In the genomic region with DNA sequence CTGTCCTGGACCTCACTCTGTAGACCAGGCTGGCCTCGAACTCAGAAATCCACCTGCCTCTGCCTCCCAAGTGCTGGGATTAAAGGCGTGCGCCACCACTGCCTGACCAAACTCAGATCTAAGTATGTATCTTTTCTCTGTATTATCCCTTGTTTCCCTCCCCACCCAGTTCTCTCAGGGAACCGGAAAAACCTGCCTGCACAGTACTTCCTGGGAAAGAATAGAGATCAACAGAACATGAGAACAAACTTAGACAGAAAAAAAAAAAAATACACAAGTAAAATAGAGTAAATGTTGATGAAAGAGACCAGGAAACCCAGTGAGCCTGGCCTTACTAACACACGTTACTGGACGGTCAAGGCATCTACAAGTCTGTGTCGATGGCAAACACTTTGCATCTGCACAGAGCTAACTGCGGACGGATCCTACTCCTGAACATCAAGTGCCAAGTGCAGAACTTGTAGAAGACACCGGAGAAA, we compare ENCODE assay signal across 9 mouse cellular contexts. TPM values are rescaled to one million over a fixed set of nuclear protein-coding genes. Genes with fewer than 3 reads are reported as not detected.
DNase-seq lines count a peak whose midpoint lies in the region; ATAC-seq and TF ChIP-seq lines count a peak whose summit lies in the region.
"Not testable (repeated sequence)": the region's sequence is repeated elsewhere in the genome, so short reads cannot be mapped to it uniquely, and the experiment has no call there.
"Had no signal": no experiment of that assay in that cellular context is flagged by ENCODE, and none has a peak within 500 bp of the region (broad histone marks: within the 10 kb centered on the region; RNA-seq: fewer than 3 reads in every experiment).

No protein-coding gene starts in this region.

- TF ChIP-seq POLR2A in cortical plate, adult 2 months (IDR thresholded peaks at IDR 0.05; ENCODE audit: extremely low read depth, insufficient read depth, low read length) = not testable (repeated sequence)

- H3K4me3 ChIP-seq in C2C12 (ENCODE audit: insufficient read depth, poor library complexity, severe bottlenecking) (peak overlapping the region; percentile 39), macrophage (ENCODE audit: inconsistent target) (peak overlapping the region; percentile 54)
- H3K4me3 ChIP-seq in cortical plate, adult 2 months (ENCODE audit: insufficient read depth, low read length) = peak overlapping the region; percentile 62
- peak overlapping the region; percentile 38 for H3K4me3 ChIP-seq in forebrain, embryonic 14.5 days (ENCODE audit: low read depth, low read length)
- peak overlapping the region; percentile 47 for H3K4me3 ChIP-seq in heart, postnatal 0 days (ENCODE audit: low read depth, low read length)
- peak overlapping the region; percentile 35 for H3K4me3 ChIP-seq in kidney, embryonic 14.5 days (ENCODE audit: low read length)
- peak overlapping the region; percentile 66 for H3K4me3 ChIP-seq in liver, embryonic 12.5 days
- H3K4me3 ChIP-seq in neural tube, embryonic 13.5 days = peak overlapping the region; percentile 48

- not testable (repeated sequence) for H3K79me2 ChIP-seq in C2C12 (ENCODE audit: control insufficient read depth, insufficient read depth); macrophage (ENCODE audit: inconsistent target)

- H3K27me3 ChIP-seq in C2C12 (ENCODE audit: control insufficient read depth, insufficient read depth, insufficient read length); forebrain, embryonic 14.5 days (replicated peaks; ENCODE audit: control insufficient read depth, insufficient read depth, low read length); heart, postnatal 0 days (ENCODE audit: control insufficient read depth, insufficient read depth, low read length); kidney, embryonic 14.5 days (ENCODE audit: control insufficient read depth, insufficient read depth, low read length); liver, embryonic 12.5 days (replicated peaks); neural tube, embryonic 13.5 days: not testable (repeated sequence)

- ATAC-seq in forebrain, embryonic 14.5 days; heart, postnatal 0 days (ENCODE audit: insufficient read depth, low read depth); kidney, embryonic 14.5 days (ENCODE audit: low FRiP score, low TSS enrichment); liver, embryonic 12.5 days; neural tube, embryonic 13.5 days (ENCODE audit: low read depth): not testable (repeated sequence)

- H3K36me3 ChIP-seq in C2C12 (ENCODE audit: control insufficient read depth, insufficient read depth); forebrain, embryonic 14.5 days (ENCODE audit: control insufficient read depth, insufficient read depth, low read length); kidney, embryonic 14.5 days (ENCODE audit: control insufficient read depth, insufficient read depth, low read length): not testable (repeated sequence)
- peaks cover 13% of the 10 kb centered on the region; the same call in 1 of the 2 replicates for H3K36me3 ChIP-seq in heart, postnatal 0 days (replicated peaks; ENCODE audit: control insufficient read depth, insufficient read depth, low read length)
- peaks cover 20% of the 10 kb centered on the region for H3K36me3 ChIP-seq in liver, embryonic 12.5 days
- peaks cover 22% of the 10 kb centered on the region for H3K36me3 ChIP-seq in macrophage (ENCODE audit: inconsistent target)
- H3K36me3 ChIP-seq in neural tube, embryonic 13.5 days = peaks cover 12% of the 10 kb centered on the region

- 37% methylated on average over 10 of the region's 10 CpGs for WGBS in forebrain, embryonic 14.5 days
- WGBS in heart, postnatal 0 days = 20% methylated on average over 10 of the region's 10 CpGs
- 39% methylated on average over 10 of the region's 10 CpGs for WGBS in kidney, embryonic 14.5 days
- WGBS in liver, embryonic 12.5 days (ENCODE audit: insufficient replicate concordance) = 33% methylated on average over 10 of the region's 10 CpGs
- 57% methylated on average over 6 of the region's 10 CpGs for WGBS in macrophage (ENCODE audit: missing documents)
- WGBS in neural tube, embryonic 13.5 days = 37% methylated on average over 10 of the region's 10 CpGs

- not testable (repeated sequence) for DNase-seq in forebrain, embryonic 14.5 days (ENCODE audit: low spot score); heart, postnatal 0 days (ENCODE audit: low spot score)

- not testable (repeated sequence) for H3K9me3 ChIP-seq in forebrain, embryonic 14.5 days (replicated peaks; ENCODE audit: control insufficient read depth, low read length); heart, postnatal 0 days (replicated peaks; ENCODE audit: control insufficient read depth, low read length); kidney, embryonic 14.5 days (ENCODE audit: control insufficient read depth, low read length); liver, embryonic 12.5 days (replicated peaks); neural tube, embryonic 13.5 days

- H3K4me1 ChIP-seq in cortical plate, adult 2 months (ENCODE audit: control insufficient read depth, insufficient read depth, low read length); forebrain, embryonic 14.5 days (ENCODE audit: control insufficient read depth, insufficient read depth, low read length); heart, postnatal 0 days (ENCODE audit: control insufficient read depth, insufficient read depth); kidney, embryonic 14.5 days (ENCODE audit: control insufficient read depth, insufficient read depth, low read length): not testable (repeated sequence)
- peaks cover 14% of the 10 kb centered on the region for H3K4me1 ChIP-seq in liver, embryonic 12.5 days
- peaks cover 11% of the 10 kb centered on the region; the same call in 1 of the 2 replicates for H3K4me1 ChIP-seq in neural tube, embryonic 13.5 days (replicated peaks)

- not testable (repeated sequence) for H3ac ChIP-seq in C2C12 (ENCODE audit: control insufficient read depth, insufficient read length, low read depth)

- H3K79me3 ChIP-seq in C2C12 (ENCODE audit: low read depth) = not testable (repeated sequence)

- peak overlapping the region; percentile 68 for H3K4me2 ChIP-seq in forebrain, embryonic 14.5 days (ENCODE audit: low read length)
- peak overlapping the region; percentile 72 for H3K4me2 ChIP-seq in heart, postnatal 0 days (ENCODE audit: low read depth, low read length)
- peak overlapping the region; percentile 55 for H3K4me2 ChIP-seq in kidney, embryonic 14.5 days (replicated peaks; ENCODE audit: low read depth, low read length)
- H3K4me2 ChIP-seq in liver, embryonic 12.5 days = peak overlapping the region; percentile 86
- peak overlapping the region; percentile 74 for H3K4me2 ChIP-seq in neural tube, embryonic 13.5 days

- not testable (repeated sequence) for TF ChIP-seq CTCF in C2C12 (IDR thresholded peaks at IDR 0.05; ENCODE audit: control insufficient read depth, insufficient read depth, insufficient read length); cortical plate, adult 2 months (IDR thresholded peaks at IDR 0.05; ENCODE audit: extremely low read depth, insufficient read depth, low read length); heart, postnatal 0 days (IDR thresholded peaks at IDR 0.05; ENCODE audit: low read depth)

- peak overlapping the region; percentile 66 for H3K27ac ChIP-seq in cortical plate, adult 2 months (ENCODE audit: insufficient read depth, low read length)
- H3K27ac ChIP-seq in forebrain, embryonic 14.5 days (ENCODE audit: low read depth, low read length) = peak overlapping the region; percentile 60; the same call in 1 of the 2 replicates
- peak overlapping the region; percentile 97 for H3K27ac ChIP-seq in heart, postnatal 0 days (ENCODE audit: low read depth)
- H3K27ac ChIP-seq in kidney, embryonic 14.5 days (ENCODE audit: low read depth, low read length) = peak overlapping the region; percentile 83
- H3K27ac ChIP-seq in liver, embryonic 12.5 days = peak overlapping the region; percentile 95
- H3K27ac ChIP-seq in macrophage = peak overlapping the region; percentile 29
- H3K27ac ChIP-seq in neural tube, embryonic 13.5 days (replicated peaks) = peak overlapping the region; percentile 94

- H3K9ac ChIP-seq in forebrain, embryonic 14.5 days (ENCODE audit: low read length) = peak overlapping the region; percentile 62
- H3K9ac ChIP-seq in heart, postnatal 0 days (replicated peaks; ENCODE audit: low read depth, low read length) = peak overlapping the region; percentile 61
- peak overlapping the region; percentile 57; the same call in 1 of the 2 replicates for H3K9ac ChIP-seq in kidney, embryonic 14.5 days (ENCODE audit: low read depth, low read length)
- H3K9ac ChIP-seq in liver, embryonic 12.5 days = peak overlapping the region; percentile 80
- H3K9ac ChIP-seq in neural tube, embryonic 13.5 days = peak overlapping the region; percentile 75

- TF ChIP-seq EP300 in heart, postnatal 0 days (IDR thresholded peaks at IDR 0.05; ENCODE audit: low read depth) = 0 out of 2 replicates have a peak, but pooled peaks have one; percentile 15

RNA-seq across cellular contexts. Expression of gene Zfp119b, which starts 4.9 kb away (rescaled TPM):
- polyA plus RNA-seq in C2C12 (2012; fragmentation: generic; extraction: Trizol) = 0.68 TPM
- polyA plus RNA-seq in cortical plate, adult 2 months (2012; rRNA removed) = 2.5 and 3.2 TPM in 2 replicates
- 9.8 and 10.3 TPM in 2 replicates for polyA plus RNA-seq in forebrain, embryonic 14.5 days (2014; fragmentation: Nextera tagmentation; extraction: Ambion mirVana)
- 2.9 and 3.8 TPM in 2 replicates for total RNA-seq in heart, postnatal 0 days (2014; rRNA removed; ENCODE audit: low replicate concordance)
- polyA plus RNA-seq in heart, postnatal 0 days (2015; fragmentation: Nextera tagmentation; extraction: Ambion mirVana) = 5.6 and 6.8 TPM in 2 replicates
- polyA plus RNA-seq in kidney, embryonic 14.5 days (2014; fragmentation: Nextera tagmentation; extraction: Ambion mirVana) = 6.8 and 6.9 TPM in 2 replicates
- 1.8 and 2.5 TPM in 2 replicates for polyA plus RNA-seq in liver, embryonic 12.5 days (2016; fragmentation: Nextera tagmentation; extraction: Ambion mirVana)
- total RNA-seq in macrophage (2018; cell fraction: chromatin; rRNA removed) = 1 to 10 TPM; 1.9 to 8.2 (median 5.8) TPM
- 1 to 10 TPM; 2.8 to 7.3 (median 5.1) TPM for total RNA-seq in macrophage (2018; cell fraction: cytosol; rRNA removed)
- total RNA-seq in macrophage (2018; cell fraction: nucleus; rRNA removed) = 10 to 100 TPM in 4 of 26 experiments, 1 to 10 TPM in 22; 4.4 to 16.1 (median 7.0) TPM
- 4.5 to 7.3 TPM (median 5.6 TPM) in 3 replicates for polyA plus RNA-seq in macrophage (2018)
- polyA plus RNA-seq in neural tube, embryonic 13.5 days (2015; fragmentation: Nextera tagmentation; extraction: Ambion mirVana) = 9.0 and 9.6 TPM in 2 replicates

RNA-seq across cellular contexts. Expression of gene Ebi3, which starts 8.0 kb away (rescaled TPM):
- polyA plus RNA-seq in C2C12 (2012; fragmentation: generic; extraction: Trizol) (not detected), macrophage (2018) (47.4 to 91.9 TPM (median 63.3 TPM) in 3 replicates)
- 2.1 and 2.3 TPM in 2 replicates for polyA plus RNA-seq in cortical plate, adult 2 months (2012; rRNA removed)
- 2.6 and 3.8 TPM in 2 replicates for polyA plus RNA-seq in forebrain, embryonic 14.5 days (2014; fragmentation: Nextera tagmentation; extraction: Ambion mirVana)
- not detected in 2 replicates for total RNA-seq in heart, postnatal 0 days (2014; rRNA removed; ENCODE audit: low replicate concordance)
- polyA plus RNA-seq in heart, postnatal 0 days (2015; fragmentation: Nextera tagmentation; extraction: Ambion mirVana) = 0.37 and 1.1 TPM in 2 replicates
- 2.0 and 2.2 TPM in 2 replicates for polyA plus RNA-seq in kidney, embryonic 14.5 days (2014; fragmentation: Nextera tagmentation; extraction: Ambion mirVana)
- polyA plus RNA-seq in liver, embryonic 12.5 days (2016; fragmentation: Nextera tagmentation; extraction: Ambion mirVana) = 4.5 and 5.4 TPM in 2 replicates
- total RNA-seq in macrophage (2018; cell fraction: chromatin; rRNA removed) = 100 to 1,000 TPM in 4 of 26 experiments, 10 to 100 TPM in 20, 1 to 10 TPM in 2; 5.9 to 185 (median 55.3) TPM
- total RNA-seq in macrophage (2018; cell fraction: cytosol; rRNA removed) = 100 to 1,000 TPM in 19 of 26 experiments, 10 to 100 TPM in 7; 78.9 to 400 (median 225) TPM
- 100 to 1,000 TPM in 21 of 26 experiments, 10 to 100 TPM in 5; 45.0 to 322 (median 170) TPM for total RNA-seq in macrophage (2018; cell fraction: nucleus; rRNA removed)
- polyA plus RNA-seq in neural tube, embryonic 13.5 days (2015; fragmentation: Nextera tagmentation; extraction: Ambion mirVana) = 4.1 and 5.1 TPM in 2 replicates

RNA-seq across cellular contexts. Expression of gene Yju2, which starts 14.5 kb away (rescaled TPM):
- polyA plus RNA-seq in C2C12 (2012; fragmentation: generic; extraction: Trizol) (15.1 TPM), macrophage (2018) (10.7 to 11.5 TPM (median 10.8 TPM) in 3 replicates)
- polyA plus RNA-seq in cortical plate, adult 2 months (2012; rRNA removed) = 9.1 and 11.0 TPM in 2 replicates
- polyA plus RNA-seq in forebrain, embryonic 14.5 days (2014; fragmentation: Nextera tagmentation; extraction: Ambion mirVana) = 25.4 and 26.1 TPM in 2 replicates
- total RNA-seq in heart, postnatal 0 days (2014; rRNA removed; ENCODE audit: low replicate concordance) = 5.9 and 6.4 TPM in 2 replicates
- 12.3 and 12.8 TPM in 2 replicates for polyA plus RNA-seq in heart, postnatal 0 days (2015; fragmentation: Nextera tagmentation; extraction: Ambion mirVana)
- 24.3 and 27.9 TPM in 2 replicates for polyA plus RNA-seq in kidney, embryonic 14.5 days (2014; fragmentation: Nextera tagmentation; extraction: Ambion mirVana)
- polyA plus RNA-seq in liver, embryonic 12.5 days (2016; fragmentation: Nextera tagmentation; extraction: Ambion mirVana) = 14.6 and 15.6 TPM in 2 replicates
- total RNA-seq in macrophage (2018; cell fraction: chromatin; rRNA removed) = 10 to 100 TPM; 20.7 to 49.9 (median 32.1) TPM
- 10 to 100 TPM in 25 of 26 experiments, 1 to 10 TPM in 1; 9.1 to 20.3 (median 13.2) TPM for total RNA-seq in macrophage (2018; cell fraction: cytosol; rRNA removed)
- total RNA-seq in macrophage (2018; cell fraction: nucleus; rRNA removed) = 10 to 100 TPM; 15.3 to 47.0 (median 25.2) TPM
- 21.1 and 24.1 TPM in 2 replicates for polyA plus RNA-seq in neural tube, embryonic 13.5 days (2015; fragmentation: Nextera tagmentation; extraction: Ambion mirVana)

RNA-seq across cellular contexts. Expression of gene Shd, which starts 25.8 kb away (rescaled TPM):
- polyA plus RNA-seq in C2C12 (2012; fragmentation: generic; extraction: Trizol) = not detected
- 74.8 and 83.5 TPM in 2 replicates for polyA plus RNA-seq in cortical plate, adult 2 months (2012; rRNA removed)
- 109 and 111 TPM in 2 replicates for polyA plus RNA-seq in forebrain, embryonic 14.5 days (2014; fragmentation: Nextera tagmentation; extraction: Ambion mirVana)
- total RNA-seq in heart, postnatal 0 days (2014; rRNA removed; ENCODE audit: low replicate concordance) = 7.5 and 11.7 TPM in 2 replicates
- 5.0 and 5.7 TPM in 2 replicates for polyA plus RNA-seq in heart, postnatal 0 days (2015; fragmentation: Nextera tagmentation; extraction: Ambion mirVana)
- 22.3 and 27.0 TPM in 2 replicates for polyA plus RNA-seq in kidney, embryonic 14.5 days (2014; fragmentation: Nextera tagmentation; extraction: Ambion mirVana)
- polyA plus RNA-seq in liver, embryonic 12.5 days (2016; fragmentation: Nextera tagmentation; extraction: Ambion mirVana) = 0.81 and 0.95 TPM in 2 replicates
- total RNA-seq in macrophage (2018; cell fraction: chromatin; rRNA removed) = 1 to 10 TPM in 8 of 26 experiments, under 1 TPM in 2, not detected in 16; 0.45 to 2.9 (median 1.9) TPM
- total RNA-seq in macrophage (2018; cell fraction: cytosol; rRNA removed) = not detected
- 1 to 10 TPM in 10 of 26 experiments, under 1 TPM in 4, not detected in 12; 0.67 to 3.9 (median 1.4) TPM for total RNA-seq in macrophage (2018; cell fraction: nucleus; rRNA removed)
- not detected in 3 replicates for polyA plus RNA-seq in macrophage (2018)
- 150 and 161 TPM in 2 replicates for polyA plus RNA-seq in neural tube, embryonic 13.5 days (2015; fragmentation: Nextera tagmentation; extraction: Ambion mirVana)
- total RNA-seq: monocyte, adult 5-6 weeks had no signal

RNA-seq across cellular contexts. Expression of gene Fsd1, which starts 41.9 kb away (rescaled TPM):
- polyA plus RNA-seq in C2C12 (2012; fragmentation: generic; extraction: Trizol) (1.2 TPM), macrophage (2018) (not detected in 3 replicates)
- polyA plus RNA-seq in cortical plate, adult 2 months (2012; rRNA removed) = 76.7 and 91.0 TPM in 2 replicates
- polyA plus RNA-seq in forebrain, embryonic 14.5 days (2014; fragmentation: Nextera tagmentation; extraction: Ambion mirVana) = 106 and 121 TPM in 2 replicates
- not detected in 2 replicates for total RNA-seq in heart, postnatal 0 days (2014; rRNA removed; ENCODE audit: low replicate concordance)
- polyA plus RNA-seq in heart, postnatal 0 days (2015; fragmentation: Nextera tagmentation; extraction: Ambion mirVana) = 0.26 and 0.51 TPM in 2 replicates
- 20.7 and 25.7 TPM in 2 replicates for polyA plus RNA-seq in kidney, embryonic 14.5 days (2014; fragmentation: Nextera tagmentation; extraction: Ambion mirVana)
- polyA plus RNA-seq in liver, embryonic 12.5 days (2016; fragmentation: Nextera tagmentation; extraction: Ambion mirVana) = 1.7 and 2.3 TPM in 2 replicates
- total RNA-seq in macrophage (2018; cell fraction: chromatin; rRNA removed) = 1 to 10 TPM in 1 of 26 experiments, not detected in 25; 1.2 TPM
- not detected for total RNA-seq in macrophage (2018; cell fraction: cytosol; rRNA removed)
- not detected for total RNA-seq in macrophage (2018; cell fraction: nucleus; rRNA removed)
- polyA plus RNA-seq in neural tube, embryonic 13.5 days (2015; fragmentation: Nextera tagmentation; extraction: Ambion mirVana) = 145 and 165 TPM in 2 replicates
- total RNA-seq: monocyte, adult 5-6 weeks had no signal

Comparison
In these comparisons a context has a peak if more than half of its experiments do, and no peak if none do; other contexts are left out.
1. H3K27ac ChIP-seq: peak in every context shown above with its lines; median percentile 97 in heart, postnatal 0 days; 95 in liver, embryonic 12.5 days; 94 in neural tube, embryonic 13.5 days; 83 in kidney, embryonic 14.5 days; 66 in cortical plate, adult 2 months; 60 in forebrain, embryonic 14.5 days; 29 in macrophage.